Mouse (Mus musculus) spleen, adult 18-20 months (tissue): ENCODE data around the gene Mapk8.
"Not testable (repeated sequence)": the region's sequence is repeated elsewhere in the genome, so short reads cannot be mapped to it uniquely, and the experiment has no call there.

Source experiments
- DNase-seq, 2 experiments: peaks; one replicate each; pipeline ENCODE4 v3.0.0; 2022; ENCODE audit warnings: mixed read lengths in 2 of 2

Mapk8 gene

GRCm38 (mm10) chr14:33447027-33447569 lies at the start of gene Mapk8:
Mapk8 (minus strand) TSS chr14:33447158.
- peak; percentile 98 to 100 for DNase-seq

DNA sequence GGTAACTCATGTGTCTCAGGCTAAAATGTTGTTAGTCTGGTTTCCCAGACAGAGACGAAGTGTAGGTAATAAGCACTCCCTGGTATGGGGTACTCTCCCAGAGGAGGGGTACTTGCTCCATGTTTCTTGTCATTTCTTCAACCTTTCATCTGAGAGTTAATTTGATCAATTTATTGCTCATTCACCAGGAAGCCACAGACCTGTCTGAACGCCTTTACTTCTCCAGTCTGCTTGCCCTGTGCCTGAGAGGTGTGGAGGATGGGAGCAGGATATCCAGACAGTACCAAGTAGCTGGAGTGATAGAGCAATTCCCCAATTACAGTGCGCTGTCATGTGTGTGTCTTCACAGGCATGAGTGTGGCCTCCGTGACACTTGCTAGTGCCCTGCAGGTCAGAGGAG lies 48.3 kb upstream of the Mapk8 start:
- no peak for DNase-seq

DNA sequence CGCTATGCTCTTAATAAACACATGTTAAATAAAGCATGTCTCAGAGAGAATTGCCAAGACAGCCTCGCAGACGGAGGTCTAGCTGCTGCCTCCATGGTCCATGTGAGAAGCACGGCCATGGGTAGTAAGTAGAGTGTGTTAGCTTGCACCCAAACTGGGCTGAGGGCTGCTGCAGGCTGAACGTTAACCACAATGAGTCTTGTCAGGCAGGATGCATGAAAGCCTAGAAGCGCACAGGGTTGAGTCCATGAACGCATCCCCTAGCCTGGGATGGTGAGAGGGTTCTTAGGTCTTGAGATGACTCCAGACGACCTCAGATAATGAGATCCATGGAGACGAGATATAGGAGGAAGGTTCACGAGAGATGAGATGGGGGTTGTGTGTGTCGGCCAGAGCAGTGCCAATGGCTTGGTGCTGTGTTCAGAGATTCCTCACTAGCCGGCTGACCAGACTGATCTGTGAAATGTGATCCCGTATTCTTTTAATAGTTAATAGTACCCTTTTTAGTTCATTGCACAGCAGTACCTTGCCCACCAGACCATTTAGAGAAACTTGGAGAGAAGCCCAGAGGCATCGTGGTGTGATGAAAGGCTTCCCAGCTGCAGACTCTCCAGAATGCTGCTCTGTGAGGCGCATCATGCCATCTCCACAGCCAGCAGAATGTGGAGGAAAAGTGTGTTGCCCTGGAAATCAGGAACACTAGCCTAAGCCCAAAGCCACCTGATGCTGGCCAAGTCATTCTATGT lies 41.0 kb upstream of the Mapk8 start:
- DNase-seq: no peak

GRCm38 (mm10) chr14:33481991-33482390 lies 35.0 kb upstream of the Mapk8 start:
- no peak for DNase-seq

- DNase-seq: no peak
These were observed 29.3 kb upstream of the Mapk8 start for GRCm38 (mm10) chr14:33476094-33476760.

GRCm38 (mm10) chr14:33474461-33474860 lies 27.5 kb upstream of the Mapk8 start:
- no peak for DNase-seq

- DNase-seq: no peak
These were observed 24.4 kb upstream of the Mapk8 start, which contains the start of gene Frmpd2 for GRCm38 (mm10) chr14:33471331-33471730. Frmpd2 (plus strand) TSS chr14:33471696.

DNA sequence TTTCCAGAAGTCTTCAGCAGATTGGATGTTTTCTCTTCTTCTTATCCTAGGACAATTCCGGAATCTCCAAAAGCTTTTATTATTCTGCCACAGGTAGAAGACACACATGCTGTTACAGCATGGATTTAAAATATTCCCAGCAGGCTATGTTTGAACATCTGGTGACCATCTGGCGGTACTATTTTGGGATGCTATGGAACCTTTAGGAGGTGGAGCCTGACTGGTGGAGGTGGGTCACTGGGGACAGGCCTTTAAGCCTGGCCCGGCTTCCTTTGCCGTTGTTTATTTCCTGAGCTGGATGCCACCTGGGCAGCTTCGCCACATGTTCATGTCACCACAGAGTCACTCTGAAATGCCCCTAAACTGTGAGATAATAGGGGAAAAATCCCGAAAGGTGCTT lies 20.8 kb upstream of the Mapk8 start:
- DNase-seq: no peak

GRCm38 (mm10) chr14:33463658-33464057 lies 16.7 kb upstream of the Mapk8 start:
- no peak for DNase-seq

GRCm38 (mm10) chr14:33450331-33450730 lies 3.4 kb upstream of the Mapk8 start:
- DNase-seq: no peak

DNA sequence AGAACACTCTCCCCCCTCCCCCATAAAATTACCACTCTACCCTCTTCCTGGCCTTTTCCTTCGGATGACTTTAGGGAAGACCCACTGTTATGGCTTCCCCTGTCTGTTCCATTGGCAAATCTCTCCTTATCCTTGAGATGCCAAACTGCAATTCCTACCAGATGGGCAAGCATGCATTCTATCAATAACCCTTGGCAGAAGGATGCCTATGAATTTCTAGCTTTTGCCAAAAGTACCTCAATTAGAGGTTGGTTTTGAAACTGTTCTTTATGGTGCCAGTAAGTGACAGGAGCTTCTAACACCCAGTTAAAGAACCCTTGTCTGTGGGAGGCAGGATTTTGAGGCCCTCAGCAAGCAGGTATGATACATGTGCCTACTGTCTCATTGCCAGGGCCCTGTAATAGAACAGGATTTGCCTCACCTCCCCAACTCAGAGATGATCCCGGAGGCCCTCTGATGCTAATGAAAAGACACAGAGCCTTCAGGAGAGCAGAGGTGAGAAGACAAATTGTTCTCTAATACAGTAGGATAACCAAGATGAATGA lies 2.4 kb upstream of the Mapk8 start:
- no peak for DNase-seq

DNA sequence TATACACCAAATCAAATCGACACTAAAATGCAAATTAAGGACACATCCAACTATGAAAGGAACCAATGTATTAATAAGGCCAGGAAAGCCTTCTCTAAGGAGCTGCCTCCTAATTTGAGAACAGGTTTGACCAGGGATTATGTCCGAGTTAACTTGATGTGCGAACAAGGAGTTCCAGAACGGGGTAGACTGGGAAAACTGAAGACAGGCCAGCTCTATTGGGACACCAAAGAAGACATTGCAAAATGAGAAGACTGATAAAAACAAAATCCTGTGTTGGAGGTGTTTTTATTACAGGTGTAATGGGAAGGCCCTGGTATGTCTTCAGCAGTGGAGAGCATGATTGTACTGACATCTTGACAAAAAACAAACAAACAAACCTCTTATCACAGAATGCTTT lies 1.3 kb upstream of the Mapk8 start:
- no peak for DNase-seq

DNA sequence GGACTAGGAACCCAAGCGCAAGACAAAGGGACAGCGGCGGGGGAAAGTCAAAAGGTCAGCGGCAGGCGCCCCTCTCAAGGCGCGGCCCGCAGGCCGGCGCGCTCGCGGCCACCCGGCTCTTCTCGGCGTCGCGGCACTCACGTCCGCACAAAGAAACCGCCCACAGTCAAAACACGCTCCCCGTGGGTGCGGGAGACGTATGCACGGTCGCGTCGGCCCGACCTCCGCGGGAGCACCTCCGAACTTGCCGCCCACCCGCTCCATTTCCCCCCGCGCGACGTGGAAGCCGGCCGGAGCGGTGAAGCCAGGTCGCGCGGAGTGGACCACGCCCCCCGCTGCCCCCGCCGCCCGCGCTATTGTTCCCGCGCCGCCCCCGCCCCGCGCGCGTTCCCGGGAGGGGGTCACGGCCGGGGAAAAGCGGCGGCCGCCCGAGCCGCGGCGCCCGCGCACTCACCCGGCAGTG lies 366 bp downstream of the Mapk8 start:
- DNase-seq: no peak

DNA sequence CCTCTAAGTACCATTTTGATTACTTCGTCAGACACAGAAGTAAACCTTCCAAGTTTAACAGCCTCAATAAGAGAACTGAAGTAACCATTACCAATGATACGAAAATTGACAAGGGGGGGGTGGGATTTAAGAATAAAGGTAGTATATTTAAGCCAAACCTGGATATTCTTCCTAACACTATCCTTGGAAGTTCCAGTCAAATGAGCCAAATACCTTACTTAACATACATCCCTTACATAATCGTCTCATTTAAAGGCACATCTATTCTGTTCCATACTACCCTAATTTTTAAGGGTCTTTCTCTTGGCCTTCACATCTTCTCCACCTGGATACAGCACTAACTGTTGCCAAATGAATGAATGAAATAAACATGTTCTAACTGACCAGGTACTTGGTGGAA lies 996 bp downstream of the Mapk8 start:
- DNase-seq: no peak

DNA sequence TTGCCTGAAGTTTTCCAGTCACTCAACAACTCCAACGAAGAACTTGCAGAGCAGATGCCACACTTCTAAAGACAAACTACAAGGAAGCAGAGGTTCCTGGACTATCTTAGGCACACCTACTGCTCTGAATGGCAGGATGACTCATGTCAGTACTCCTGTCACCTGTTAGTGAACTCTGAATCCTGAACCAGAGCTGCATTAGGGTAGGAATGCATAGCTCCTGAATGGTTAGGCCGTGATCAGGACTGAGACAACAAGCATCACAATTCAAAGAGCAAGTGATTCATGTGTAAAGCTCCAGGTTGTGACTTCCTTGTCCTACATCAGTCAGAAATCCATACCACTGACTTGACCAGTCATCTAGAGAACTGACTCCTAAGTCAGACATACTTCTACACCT lies 3.2 kb downstream of the Mapk8 start:
- no peak for DNase-seq

- not testable (repeated sequence) for DNase-seq
These were observed 14.5 kb downstream of the Mapk8 start for GRCm38 (mm10) chr14:33432485-33432884.

DNA sequence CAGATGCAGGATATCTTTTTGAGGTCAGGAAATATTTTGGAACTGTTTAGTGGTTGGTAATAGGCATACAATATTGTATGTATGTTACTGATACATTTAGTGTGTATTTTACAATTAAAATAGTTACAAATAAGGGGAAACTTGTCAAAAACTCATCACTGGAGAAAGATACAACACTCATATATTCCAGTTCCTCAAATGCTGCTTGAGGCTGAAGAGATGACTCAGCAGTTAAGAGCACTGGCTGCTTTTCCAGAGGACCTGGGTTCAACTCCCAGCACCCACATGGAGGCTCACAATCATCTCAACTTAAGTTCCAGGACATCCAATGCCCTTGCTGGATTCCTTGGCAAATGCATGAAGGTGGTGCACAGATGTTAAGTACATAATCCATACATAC lies 22.8 kb downstream of the Mapk8 start:
- no peak for DNase-seq

DNA sequence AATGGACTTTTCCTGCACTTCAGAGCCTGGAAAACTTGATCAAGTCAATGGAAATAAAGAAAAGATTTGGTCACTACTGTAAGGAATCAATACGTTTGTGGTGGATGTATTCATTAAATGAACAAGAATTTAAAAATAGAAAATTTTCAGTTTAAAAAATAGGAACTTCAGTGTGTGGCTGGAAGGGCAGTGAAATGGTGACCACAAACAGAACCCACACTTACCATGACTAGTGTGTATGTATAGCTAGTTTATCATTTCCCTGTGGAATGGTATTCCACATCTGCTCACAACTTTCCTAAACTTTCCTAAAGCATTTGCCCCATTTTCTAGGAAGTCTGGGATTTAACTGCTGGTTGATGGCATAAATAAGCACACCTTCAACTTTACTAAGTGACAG lies 24.0 kb downstream of the Mapk8 start:
- DNase-seq: no peak

- DNase-seq: no peak
These were observed 28.5 kb downstream of the Mapk8 start for GRCm38 (mm10) chr14:33418311-33418909.

- no peak for DNase-seq
These were observed 31.2 kb downstream of the Mapk8 start for GRCm38 (mm10) chr14:33415746-33416145.

- peak in 1 of 2 experiments; percentile 13 for DNase-seq
These were observed 44.6 kb downstream of the Mapk8 start for GRCm38 (mm10) chr14:33402331-33402730.

DNA sequence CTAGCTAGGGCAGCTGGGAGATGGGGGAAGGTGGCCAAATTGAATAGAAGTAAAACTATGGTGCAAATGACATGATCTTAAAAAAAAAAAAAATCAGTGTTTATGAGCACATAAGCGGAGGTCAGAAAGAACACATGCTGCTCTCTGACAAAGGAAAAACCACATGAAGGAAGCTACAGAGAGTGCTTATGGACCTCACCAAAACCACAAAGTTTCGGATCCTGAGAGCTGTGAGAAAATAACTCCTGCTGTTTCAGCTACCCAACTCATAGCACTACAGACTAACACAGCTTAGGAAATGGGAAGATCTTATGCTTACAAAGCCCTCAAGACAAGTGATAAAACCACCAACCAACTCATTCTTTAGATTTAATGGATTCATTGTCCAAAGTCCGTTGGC lies 46.9 kb downstream of the Mapk8 start:
- DNase-seq: no peak
